Mouse (Mus musculus): ENCODE results near the gene Mybl2. TPM values are rescaled to one million over a fixed set of nuclear protein-coding genes. Genes with fewer than 3 reads are reported as not detected.

Gene Mybl2
- total RNA-seq, 2 experiments from 2014 or later = 2.2 to 2.5 TPM

GRCm38 (mm10) chr2:163070213-163070612, 15.7 kb downstream of the Mybl2 start:
- no peak for DNase-seq (ENCODE audit: low spot score in 2 of 2)

- no peak for DNase-seq (ENCODE audit: low spot score in 2 of 2)
These were observed 17.1 kb downstream of the Mybl2 start for GRCm38 (mm10) chr2:163071590-163071989.

- no peak for DNase-seq (ENCODE audit: low spot score in 2 of 2)
These were observed 18.7 kb downstream of the Mybl2 start for GRCm38 (mm10) chr2:163073023-163073757.

GRCm38 (mm10) chr2:163074006-163074405, 19.5 kb downstream of the Mybl2 start:
- no peak for DNase-seq (ENCODE audit: low spot score in 2 of 2)

GRCm38 (mm10) chr2:163074808-163075207, 20.3 kb downstream of the Mybl2 start:
- no peak for DNase-seq (ENCODE audit: low spot score in 2 of 2)

- no peak for DNase-seq (ENCODE audit: low spot score in 2 of 2)
These were observed 20.7 kb downstream of the Mybl2 start for GRCm38 (mm10) chr2:163075234-163075633.

GRCm38 (mm10) chr2:163079041-163079440, 24.6 kb downstream of the Mybl2 start:
- DNase-seq (ENCODE audit: low spot score in 2 of 2) = no peak

- no peak for DNase-seq (ENCODE audit: low spot score in 2 of 2)
These were observed 28.1 kb downstream of the Mybl2 start for GRCm38 (mm10) chr2:163082591-163082990.

GRCm38 (mm10) chr2:163084519-163084918, 30.0 kb downstream of the Mybl2 start:
- DNase-seq (ENCODE audit: low spot score in 2 of 2) = no peak

GRCm38 (mm10) chr2:163085047-163085446, 30.6 kb downstream of the Mybl2 start:
- no peak for DNase-seq (ENCODE audit: low spot score in 2 of 2)

- DNase-seq (ENCODE audit: low spot score in 2 of 2) = no peak
These were observed 32.1 kb downstream of the Mybl2 start for GRCm38 (mm10) chr2:163086561-163086960.

- no peak for DNase-seq (ENCODE audit: low spot score in 2 of 2)
These were observed 33.2 kb downstream of the Mybl2 start, which contains the start of gene Gtsf1l for GRCm38 (mm10) chr2:163087728-163088127. Gene Gtsf1l (minus strand): TSS chr2:163087855.

- DNase-seq (ENCODE audit: low spot score in 2 of 2) = no peak
These were observed 35.1 kb downstream of the Mybl2 start for GRCm38 (mm10) chr2:163089475-163090123.

- no peak for DNase-seq (ENCODE audit: low spot score in 2 of 2)
These were observed 40.4 kb downstream of the Mybl2 start for GRCm38 (mm10) chr2:163094909-163095308.

GRCm38 (mm10) chr2:163095784-163096183, 41.3 kb downstream of the Mybl2 start:
- no peak for DNase-seq (ENCODE audit: low spot score in 2 of 2)

GRCm38 (mm10) chr2:163099919-163100318, 45.4 kb downstream of the Mybl2 start:
- DNase-seq (ENCODE audit: low spot score in 2 of 2) = no peak

GRCm38 (mm10) chr2:163100551-163100950, 46.1 kb downstream of the Mybl2 start:
- DNase-seq (ENCODE audit: low spot score in 2 of 2) = no peak

GRCm38 (mm10) chr2:163101646-163102203, 47.2 kb downstream of the Mybl2 start:
- peak; percentile 66 to 68 for DNase-seq (ENCODE audit: low spot score in 2 of 2)

GRCm38 (mm10) chr2:163102216-163102615, 47.7 kb downstream of the Mybl2 start:
- DNase-seq (ENCODE audit: low spot score in 2 of 2) = no peak

- no peak for DNase-seq (ENCODE audit: low spot score in 2 of 2)
These were observed 48.6 kb downstream of the Mybl2 start for GRCm38 (mm10) chr2:163102900-163103653.

- no peak for DNase-seq (ENCODE audit: low spot score in 2 of 2)
These were observed 49.7 kb downstream of the Mybl2 start for GRCm38 (mm10) chr2:163104086-163104770.

Data from layer of hippocampus, postnatal 14 days (tissue).